Mouse (Mus musculus) megakaryocyte-erythroid progenitor cell, adult 5-6 weeks (primary cell): Measurements from ENCODE around the gene Ggact. TPM values are rescaled to one million over a fixed set of nuclear protein-coding genes. Genes with fewer than 3 reads are reported as not detected.

Experiments
- ATAC-seq: replicated peaks from 2 replicates; pipeline ENCODE4 v1.8.0; 2016; ENCODE audit warnings: mild to moderate bottlenecking, inconsistent platforms; ENCODE audit not compliant: severe bottlenecking, poor library complexity, low FRiP score, low TSS enrichment
- total RNA-seq, 2 experiments: library from RNA; stranded (forward) in 1 of 2; stranded (reverse) in 1 of 2; fragments of 200-1000, 215-1000 nt in 1 of 2; fragments of >200 nt in 1 of 2; fragmentation: Nextera tagmentation in 1 of 2; gene quantifications; 2 replicates each; pipeline ENCODE4 v1.2.3; 2014 to 2017

The Ggact gene
- total RNA-seq, 2 experiments from 2014 or later: 15.9 to 18.0 TPM

- no peak for ATAC-seq
Measured at GRCm38 (mm10) chr14:122901715-122902114, 11.8 kb downstream of the Ggact start.

GRCm38 (mm10) chr14:122901177-122901576 lies 12.4 kb downstream of the Ggact start:
- ATAC-seq: no peak

GRCm38 (mm10) chr14:122900679-122901078 lies 12.9 kb downstream of the Ggact start:
- ATAC-seq: no peak; the same call in 1 of the 2 replicates

- ATAC-seq: no peak
Measured at GRCm38 (mm10) chr14:122898550-122898949, 15.0 kb downstream of the Ggact start.

GRCm38 (mm10) chr14:122896106-122896505 lies 17.5 kb downstream of the Ggact start:
- ATAC-seq: no peak

- ATAC-seq: no peak
Measured at GRCm38 (mm10) chr14:122891470-122891968, 22.0 kb downstream of the Ggact start.

GRCm38 (mm10) chr14:122888480-122888872 lies 25.1 kb downstream of the Ggact start:
- ATAC-seq: no peak

- ATAC-seq: no peak
Measured at GRCm38 (mm10) chr14:122887702-122888479, 25.7 kb downstream of the Ggact start.

GRCm38 (mm10) chr14:122887278-122887677 lies 26.3 kb downstream of the Ggact start:
- no peak for ATAC-seq

GRCm38 (mm10) chr14:122885893-122886292 lies 27.7 kb downstream of the Ggact start:
- no peak for ATAC-seq

GRCm38 (mm10) chr14:122883821-122884584 lies 29.6 kb downstream of the Ggact start:
- ATAC-seq: no peak

GRCm38 (mm10) chr14:122883410-122883806 lies 30.1 kb downstream of the Ggact start:
- ATAC-seq: no peak

- no peak for ATAC-seq
Measured at GRCm38 (mm10) chr14:122882795-122883409, 30.7 kb downstream of the Ggact start.

GRCm38 (mm10) chr14:122882201-122882639 lies 31.3 kb downstream of the Ggact start:
- ATAC-seq: no peak

GRCm38 (mm10) chr14:122881699-122882098 lies 31.9 kb downstream of the Ggact start:
- no peak for ATAC-seq

GRCm38 (mm10) chr14:122880291-122880690 lies 33.3 kb downstream of the Ggact start:
- ATAC-seq: no peak

- ATAC-seq: no peak
Measured at GRCm38 (mm10) chr14:122877787-122878186, 35.8 kb downstream of the Ggact start.

- ATAC-seq: no peak
Measured at GRCm38 (mm10) chr14:122876723-122877122, 36.8 kb downstream of the Ggact start.

GRCm38 (mm10) chr14:122876163-122876562 lies 37.4 kb downstream of the Ggact start:
- ATAC-seq: peak; percentile 97

GRCm38 (mm10) chr14:122875636-122876035 lies 37.9 kb downstream of the Ggact start:
- ATAC-seq: no peak
